Mouse (Mus musculus) mouse trophoblast stem cell (cell line): ENCODE measurements around the gene Iqsec1.

Experiments
- in situ Hi-C, 2 experiments: fragments of 300-500 bp; cut with MseI, MboI; formaldehyde crosslinking; loops; 2 replicates in 1 of 2; 3 replicates in 1 of 2; pipeline ENCODE4 v1.15.1; 2025

Iqsec1 gene

GRCm38 (mm10) chr6:90787036-90787435 is 201.4 kb downstream of the Iqsec1 start:
- in situ Hi-C loops: no loop called here

- in situ Hi-C loops: no loop called here
Measured at GRCm38 (mm10) chr6:90786589-90786988, 201.9 kb downstream of the Iqsec1 start.

- in situ Hi-C loops: no loop called here
Measured at GRCm38 (mm10) chr6:90783945-90784344, 204.5 kb downstream of the Iqsec1 start.

- in situ Hi-C loops: no loop called here
Measured at GRCm38 (mm10) chr6:90783176-90783575, 205.3 kb downstream of the Iqsec1 start.

- in situ Hi-C loops: no loop called here
Measured at GRCm38 (mm10) chr6:90781921-90782770, 206.3 kb downstream of the Iqsec1 start.

GRCm38 (mm10) chr6:90780532-90780931 is 208.0 kb downstream of the Iqsec1 start:
- in situ Hi-C loops: no loop called here

GRCm38 (mm10) chr6:90778841-90779240 is 209.6 kb downstream of the Iqsec1 start:
- in situ Hi-C loops: no loop called here

GRCm38 (mm10) chr6:90777302-90777701 is 211.2 kb downstream of the Iqsec1 start:
- in situ Hi-C loops: no loop called here

GRCm38 (mm10) chr6:90775606-90776005 is 212.9 kb downstream of the Iqsec1 start:
- in situ Hi-C loops: no loop called here

GRCm38 (mm10) chr6:90773811-90774233 is 214.7 kb downstream of the Iqsec1 start:
- in situ Hi-C loops: no loop called here

- in situ Hi-C loops: no loop called here
Measured at GRCm38 (mm10) chr6:90772120-90772519, 216.4 kb downstream of the Iqsec1 start.

- in situ Hi-C loops: no loop called here
Measured at GRCm38 (mm10) chr6:90768526-90768925, 220.0 kb downstream of the Iqsec1 start.

- in situ Hi-C loops: no loop called here
Measured at GRCm38 (mm10) chr6:90767874-90768273, 220.6 kb downstream of the Iqsec1 start.

- in situ Hi-C loops: no loop called here
Measured at GRCm38 (mm10) chr6:90764753-90765152, 223.7 kb downstream of the Iqsec1 start.

GRCm38 (mm10) chr6:90763959-90764591 is 224.4 kb downstream of the Iqsec1 start:
- in situ Hi-C loops: no loop called here

GRCm38 (mm10) chr6:90763295-90763694 is 225.2 kb downstream of the Iqsec1 start:
- in situ Hi-C loops: no loop called here

GRCm38 (mm10) chr6:90762120-90762736 is 226.3 kb downstream of the Iqsec1 start:
- in situ Hi-C loops: no loop called here

- in situ Hi-C loops: no loop called here
Measured at GRCm38 (mm10) chr6:90761301-90762056, 227.0 kb downstream of the Iqsec1 start.

- in situ Hi-C loops: no loop called here
Measured at GRCm38 (mm10) chr6:90760886-90761285, 227.6 kb downstream of the Iqsec1 start.

GRCm38 (mm10) chr6:90759754-90760153 is 228.7 kb downstream of the Iqsec1 start:
- in situ Hi-C loops: no loop called here

GRCm38 (mm10) chr6:90758155-90758554 is 230.3 kb downstream of the Iqsec1 start:
- in situ Hi-C loops: no loop called here

GRCm38 (mm10) chr6:90757427-90757883 is 231.0 kb downstream of the Iqsec1 start:
- in situ Hi-C loops: no loop called here
